Mouse (Mus musculus): ENCODE data around the gene Sema3a.

- no peak for TF ChIP-seq CTCF (IDR thresholded peaks at IDR 0.05; ENCODE audit: borderline replicate concordance, insufficient read depth, low read depth, low read length)
- TF ChIP-seq POLR2A (IDR thresholded peaks at IDR 0.05; ENCODE audit: borderline replicate concordance, insufficient read depth, low read length), result no peak
Measured at GRCm38 (mm10) chr5:13352995-13353394, 227.8 kb downstream of the Sema3a start.

All from cerebellum, adult 2 months (tissue).